Mouse (Mus musculus): ENCODE measurements around the gene Nova1. TPM values are rescaled to one million over a fixed set of nuclear protein-coding genes. Genes with fewer than 3 reads are reported as not detected.

The Nova1 gene
- not detected for polyA plus RNA-seq (2017; shearing (Covaris generic))

GRCm38 (mm10) chr12:46818856-46819347 is at the start of gene Nova1:
TSS of gene Nova1 (minus strand) at chr12:46818929.

